Mouse (Mus musculus): ENCODE measurements around the gene Gm13285.
"Not testable (repeated sequence)": the region's sequence is repeated elsewhere in the genome, so short reads cannot be mapped to it uniquely, and the experiment has no call there.

The Gm13285 gene

GRCm38 (mm10) chr4:88799365-88799764 lies at the start of gene Gm13285:
Gene Gm13285, plus strand, starts transcription at chr4:88799665.
- not testable (repeated sequence) for DNase-seq (ENCODE audit: low spot score in 2 of 2)

GRCm38 (mm10) chr4:88749926-88750325 lies 49.5 kb upstream of the Gm13285 start:
- no peak for DNase-seq (ENCODE audit: low spot score in 2 of 2)

GRCm38 (mm10) chr4:88754818-88755340 lies 44.6 kb upstream of the Gm13285 start, which contains the start of gene Gm13271:
Gene Gm13271, plus strand, starts transcription at chr4:88754868.
- DNase-seq (ENCODE audit: low spot score in 2 of 2), result peak; percentile 74 to 91

- peak in 1 of 2 experiments; percentile 47 for DNase-seq (ENCODE audit: low spot score in 2 of 2)
These were observed 42.6 kb upstream of the Gm13285 start for GRCm38 (mm10) chr4:88756581-88757513.

GRCm38 (mm10) chr4:88757628-88758031 lies 41.8 kb upstream of the Gm13285 start:
- DNase-seq (ENCODE audit: low spot score in 2 of 2), result peak; percentile 87 to 100

- not testable (repeated sequence) for DNase-seq (ENCODE audit: low spot score in 2 of 2)
These were observed 40.7 kb upstream of the Gm13285 start for GRCm38 (mm10) chr4:88758751-88759150.

GRCm38 (mm10) chr4:88759610-88760268 lies 39.7 kb upstream of the Gm13285 start, which contains the start of gene Gm13283:
Gene Gm13283, plus strand, starts transcription at chr4:88760119.
- DNase-seq (ENCODE audit: low spot score in 2 of 2), result not testable (repeated sequence)

GRCm38 (mm10) chr4:88760431-88760830 lies 39.0 kb upstream of the Gm13285 start:
- peak; percentile 47 to 69 for DNase-seq (ENCODE audit: low spot score in 2 of 2)

GRCm38 (mm10) chr4:88761776-88762175 lies 37.7 kb upstream of the Gm13285 start:
- DNase-seq (ENCODE audit: low spot score in 2 of 2), result peak; percentile 71 to 75

GRCm38 (mm10) chr4:88762341-88762740 lies 37.1 kb upstream of the Gm13285 start:
- DNase-seq (ENCODE audit: low spot score in 2 of 2), result not testable (repeated sequence)

- peak in 1 of 2 experiments; percentile 52 for DNase-seq (ENCODE audit: low spot score in 2 of 2)
These were observed 36.0 kb upstream of the Gm13285 start for GRCm38 (mm10) chr4:88763384-88764018.

- not testable (repeated sequence) for DNase-seq (ENCODE audit: low spot score in 2 of 2)
These were observed 25.9 kb upstream of the Gm13285 start, which contains the start of gene Gm13290 for GRCm38 (mm10) chr4:88773534-88773933. Gene Gm13290, plus strand, starts transcription at chr4:88773834.

GRCm38 (mm10) chr4:88776622-88777021 lies 22.8 kb upstream of the Gm13285 start, which contains the start of gene Gm13289:
Gene Gm13289, plus strand, starts transcription at chr4:88776922.
- not testable (repeated sequence) for DNase-seq (ENCODE audit: low spot score in 2 of 2)

GRCm38 (mm10) chr4:88779550-88779949 lies 19.9 kb upstream of the Gm13285 start, which contains the start of gene Gm13272:
Gene Gm13272, plus strand, starts transcription at chr4:88779850.
- not testable (repeated sequence) for DNase-seq (ENCODE audit: low spot score in 2 of 2)

GRCm38 (mm10) chr4:88780320-88780719 lies 19.1 kb upstream of the Gm13285 start:
- DNase-seq (ENCODE audit: low spot score in 2 of 2), result not testable (repeated sequence)

- not testable (repeated sequence) for DNase-seq (ENCODE audit: low spot score in 2 of 2)
These were observed 17.6 kb upstream of the Gm13285 start, which contains the start of gene Ifnz for GRCm38 (mm10) chr4:88781831-88782230. Gene Ifnz, plus strand, starts transcription at chr4:88782131.

- DNase-seq (ENCODE audit: low spot score in 2 of 2), result not testable (repeated sequence)
These were observed 17.1 kb upstream of the Gm13285 start for GRCm38 (mm10) chr4:88782335-88782734.

- not testable (repeated sequence) for DNase-seq (ENCODE audit: low spot score in 2 of 2)
These were observed 14.1 kb upstream of the Gm13285 start, which contains the start of gene Gm13276 for GRCm38 (mm10) chr4:88785409-88785808. Gene Gm13276, plus strand, starts transcription at chr4:88785709.

GRCm38 (mm10) chr4:88788402-88788801 lies 11.1 kb upstream of the Gm13285 start, which contains the start of gene Gm13277:
Gene Gm13277, plus strand, starts transcription at chr4:88788632.
- peak in 1 of 2 experiments; percentile 63 for DNase-seq (ENCODE audit: low spot score in 2 of 2)

- not testable (repeated sequence) for DNase-seq (ENCODE audit: low spot score in 2 of 2)
These were observed 8.2 kb upstream of the Gm13285 start, which contains the start of gene Gm13278 for GRCm38 (mm10) chr4:88791250-88791649. Gene Gm13278, plus strand, starts transcription at chr4:88791550.
